Mouse (Mus musculus) stomach, postnatal 0 days (tissue): ENCODE measurements around the gene Gad2.

Experiments
- CTCF ChIP-seq: IDR thresholded peaks from 2 replicates; pipeline ENCODE4 v1.5.1; 2016; ENCODE audit warnings: antibody characterized with exemption, low read depth, mild to moderate bottlenecking, moderate library complexity
- EP300 ChIP-seq: optimal IDR thresholded peaks from 2 replicates; pipeline ENCODE3; 2016; ENCODE audit warnings: antibody characterized with exemption

DNA sequence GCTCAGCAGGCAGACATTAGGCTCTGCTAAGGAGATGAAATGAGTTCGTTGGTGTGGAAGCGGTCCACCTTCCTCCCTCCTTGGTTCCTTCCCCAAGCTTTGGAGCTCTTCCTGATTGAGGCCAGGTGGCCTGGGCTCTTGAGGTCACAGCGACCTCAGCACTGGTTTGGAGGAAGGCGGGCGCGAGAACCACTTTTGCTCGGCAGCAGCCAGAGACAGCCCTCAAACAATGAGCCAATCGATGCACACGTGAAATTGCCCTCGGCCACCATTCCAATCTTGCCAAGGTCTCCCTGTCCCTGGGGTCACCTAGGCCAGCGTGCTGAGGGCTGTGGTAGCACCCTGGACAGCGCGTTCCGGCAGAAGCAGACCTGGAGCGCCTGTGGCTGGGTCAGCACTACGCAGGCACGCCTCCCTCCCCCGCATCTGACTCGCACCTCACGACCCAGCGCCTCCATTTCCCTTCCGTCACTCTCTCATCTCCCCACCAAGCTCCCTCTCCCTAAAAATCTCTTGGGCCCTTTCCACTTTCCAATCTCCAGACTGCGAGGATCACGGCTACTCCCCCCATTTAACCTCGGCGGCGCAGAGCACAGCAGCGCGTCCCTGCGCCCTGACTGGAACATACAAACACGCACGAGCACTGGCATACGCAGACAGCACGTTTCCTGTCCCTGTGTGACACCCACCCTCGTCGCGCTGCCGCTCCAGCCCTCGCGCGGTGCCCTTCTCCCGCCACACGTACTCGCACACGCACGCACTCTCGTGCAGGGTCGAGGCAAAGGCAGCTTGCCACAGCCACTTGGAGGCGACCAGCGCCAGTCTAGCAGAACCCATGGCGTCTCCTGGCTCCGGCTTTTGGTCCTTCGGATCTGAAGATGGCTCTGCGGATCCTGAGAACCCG lies at the start of gene Gad2:
- no peak for TF ChIP-seq EP300
- TF ChIP-seq CTCF: no peak
